Mouse (Mus musculus): Measurements from ENCODE around the gene Jag1.
A peak's percentile ranks its signal among the peaks of the same experiment; 100 is the strongest.

Jag1 gene

DNA sequence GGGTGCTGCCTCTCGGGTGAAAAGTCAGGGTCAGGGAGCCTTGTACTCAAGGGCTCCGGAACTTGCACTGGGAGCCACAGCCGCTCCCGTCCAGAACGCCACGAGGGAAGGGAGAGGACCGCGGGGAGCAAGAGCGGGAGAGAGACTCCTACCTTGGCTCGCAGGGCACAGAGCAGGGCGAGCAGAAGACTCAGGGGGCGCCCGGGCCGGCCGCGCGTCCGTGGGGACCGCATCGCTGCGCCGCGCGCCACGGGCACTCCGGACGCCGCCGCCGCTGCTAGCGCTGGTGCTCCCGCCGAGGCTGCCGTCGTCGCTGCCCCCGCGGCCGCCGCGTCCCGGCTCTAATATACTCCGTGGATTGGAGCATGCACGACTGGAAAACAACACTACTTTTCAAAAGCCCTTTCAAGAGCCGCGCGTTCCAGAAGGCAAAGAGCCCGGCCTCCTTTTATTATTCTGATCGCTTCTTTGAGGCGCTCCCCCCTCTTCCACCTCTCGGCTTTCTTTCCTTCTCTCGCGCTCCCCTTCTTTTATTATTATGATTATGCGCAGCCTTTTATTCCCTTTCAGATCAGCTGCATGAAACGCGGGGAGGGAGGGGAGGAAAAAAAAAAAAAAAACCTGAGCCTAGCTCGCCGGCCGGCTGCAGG is at the start of gene Jag1:
Jag1 (minus strand) TSS at position 620 of the 650 bp plus-strand sequence.
- peak; percentile 59 for DNase-seq (ENCODE audit: low spot score)

DNA sequence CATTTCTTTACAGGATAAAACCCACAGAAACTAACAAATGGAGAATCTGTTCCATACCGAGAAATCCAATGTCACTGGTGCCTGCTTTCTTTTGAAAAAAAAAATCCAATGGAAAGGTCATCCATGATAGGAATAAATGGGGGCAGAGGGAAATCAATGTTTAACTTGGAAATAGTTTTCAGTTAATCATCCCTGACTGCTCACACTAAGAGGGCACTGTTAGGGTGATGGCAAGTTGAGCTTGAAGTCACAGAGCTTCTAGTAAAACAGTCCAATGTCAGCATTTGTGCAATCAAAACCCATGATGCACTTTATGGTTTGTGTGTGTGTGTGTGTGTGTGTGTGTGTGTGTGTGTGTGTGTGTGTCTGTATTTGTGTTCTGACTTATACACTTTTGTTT is 39.6 kb upstream of the Jag1 start:
- DNase-seq (ENCODE audit: low spot score): no peak

DNA sequence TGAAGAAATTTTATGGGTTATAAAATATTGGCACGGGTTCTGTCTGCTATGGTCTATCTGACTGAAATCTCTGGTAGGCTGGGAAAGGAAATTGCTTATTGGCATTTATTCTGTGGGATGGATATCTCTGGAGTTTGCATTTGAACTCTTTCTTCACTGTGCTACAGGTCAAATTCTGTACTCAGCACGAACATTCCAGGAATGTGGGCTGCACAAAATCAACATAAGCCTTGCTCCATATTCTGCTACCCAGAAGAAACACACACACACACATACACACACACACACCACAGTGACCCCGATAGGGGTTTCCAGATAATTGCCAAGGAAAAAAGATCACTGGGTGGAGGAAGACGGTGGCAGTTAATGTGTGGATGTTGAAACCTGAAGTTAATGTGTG is 37.4 kb upstream of the Jag1 start:
- DNase-seq (ENCODE audit: low spot score): peak; percentile 13

DNA sequence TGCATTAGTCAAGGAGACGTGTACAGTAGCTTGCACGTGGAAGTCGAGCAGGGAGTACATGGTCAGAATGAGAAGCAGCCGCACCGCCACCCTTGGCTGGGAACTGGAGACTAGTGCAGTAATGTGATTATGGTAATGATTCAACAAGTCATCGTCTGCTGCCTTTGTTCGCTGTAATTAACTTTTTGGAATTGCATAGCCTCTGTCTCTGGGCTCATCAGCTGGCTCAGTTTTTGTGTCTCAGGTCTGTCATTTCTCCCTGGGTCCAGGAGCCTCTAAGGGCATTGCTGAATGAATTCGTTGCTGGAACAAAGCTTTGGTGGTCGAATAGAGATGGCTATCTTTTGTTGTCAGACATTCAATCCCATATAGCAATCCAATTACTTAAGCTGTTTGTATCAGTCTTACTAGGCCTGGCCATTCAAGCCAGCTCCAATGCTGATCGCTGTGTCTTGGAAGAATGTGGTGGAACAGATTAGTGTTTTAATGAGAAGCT is 36.8 kb upstream of the Jag1 start:
- DNase-seq (ENCODE audit: low spot score): peak; percentile 27

DNA sequence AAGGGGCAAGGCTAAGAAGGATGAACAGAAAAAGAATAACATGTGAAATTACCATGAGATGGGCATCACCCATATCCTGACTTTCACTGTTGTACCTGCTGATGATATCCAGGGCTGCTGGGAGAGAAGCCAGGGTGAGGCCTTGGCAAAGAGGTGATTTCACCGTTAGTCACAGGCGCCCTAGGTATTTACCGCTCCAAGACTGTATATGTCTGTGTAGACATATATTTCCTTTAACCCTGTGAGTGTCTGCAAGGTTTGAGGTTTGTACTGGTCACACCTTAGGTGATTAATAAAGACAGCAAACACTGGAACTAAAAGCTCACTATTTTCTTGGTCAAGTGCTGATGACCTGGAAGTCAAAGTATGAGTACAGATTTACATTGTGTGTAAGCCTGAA is 34.5 kb upstream of the Jag1 start:
- DNase-seq (ENCODE audit: low spot score): no peak

DNA sequence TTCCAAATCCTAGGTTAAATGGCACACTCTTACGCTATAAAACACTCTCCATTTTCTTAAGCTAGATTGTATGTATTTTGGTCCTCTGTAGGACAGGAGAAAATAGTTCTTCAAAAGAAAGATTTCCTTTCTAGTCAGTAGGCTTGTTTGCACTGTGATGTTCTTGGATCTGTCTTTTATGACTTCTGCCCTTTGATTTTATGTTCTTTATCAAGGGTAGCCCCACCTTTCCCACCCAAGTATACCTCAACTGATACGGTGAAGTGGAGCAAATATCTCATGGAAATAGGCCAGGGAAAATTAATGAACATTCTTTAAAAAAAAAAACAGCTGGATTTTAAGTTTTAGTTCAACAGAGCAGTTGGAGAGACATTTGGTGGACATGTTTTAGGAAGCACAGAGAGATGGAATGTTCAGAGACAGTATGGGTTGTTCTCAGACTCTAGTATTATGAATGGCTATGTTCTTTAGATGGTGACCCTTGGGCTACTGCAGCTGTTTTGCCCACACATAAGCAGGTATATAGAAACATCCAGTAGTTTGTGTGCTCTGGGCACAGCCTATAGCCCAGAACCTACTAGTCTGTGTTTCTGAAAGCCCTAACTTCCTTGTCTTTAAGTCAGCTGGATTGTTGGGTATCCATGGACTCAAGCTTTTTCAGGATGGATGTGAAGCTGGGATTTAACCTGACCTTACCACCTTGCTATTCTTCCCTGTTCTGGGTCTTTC is 30.7 kb upstream of the Jag1 start:
- DNase-seq (ENCODE audit: low spot score): no peak

DNA sequence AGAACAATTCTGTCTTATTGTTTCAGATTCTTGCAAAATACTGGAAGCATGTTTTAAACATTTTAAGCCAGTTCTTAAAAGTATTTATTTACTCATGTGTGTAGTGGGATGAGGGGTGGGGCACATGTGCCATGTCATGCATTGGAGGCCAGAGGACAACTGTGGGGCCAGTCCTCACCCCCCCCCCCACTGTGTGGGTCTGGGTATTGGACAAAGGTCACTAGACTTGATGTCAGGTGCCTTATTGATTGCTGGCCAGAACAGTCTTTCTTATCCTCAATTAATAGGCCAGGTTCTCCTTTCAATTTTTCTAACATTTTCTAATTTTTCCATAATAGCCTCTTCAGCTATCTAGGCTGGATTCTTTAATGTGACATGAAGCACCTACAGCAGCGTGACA is 21.6 kb upstream of the Jag1 start:
- DNase-seq (ENCODE audit: low spot score): no peak

DNA sequence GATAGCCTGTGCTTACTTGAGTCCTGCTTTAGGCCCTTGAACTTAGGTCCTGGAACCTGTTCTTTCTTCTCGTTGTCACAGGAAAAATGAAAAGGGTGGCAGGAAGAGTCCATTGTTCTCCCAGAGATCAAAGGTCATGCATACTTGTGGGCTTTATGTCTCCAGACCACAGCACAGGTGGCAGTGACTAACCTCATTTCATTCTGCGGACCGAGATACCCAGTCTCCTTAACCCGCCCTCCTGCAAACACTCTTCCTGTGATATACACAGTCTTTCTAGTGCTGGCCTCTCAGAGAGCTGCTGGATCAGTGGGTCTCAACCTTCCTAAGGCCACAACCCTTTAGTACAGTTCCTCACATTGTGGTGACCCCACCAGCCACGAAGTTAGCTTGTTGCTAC is 17.6 kb upstream of the Jag1 start:
- DNase-seq (ENCODE audit: low spot score): no peak

DNA sequence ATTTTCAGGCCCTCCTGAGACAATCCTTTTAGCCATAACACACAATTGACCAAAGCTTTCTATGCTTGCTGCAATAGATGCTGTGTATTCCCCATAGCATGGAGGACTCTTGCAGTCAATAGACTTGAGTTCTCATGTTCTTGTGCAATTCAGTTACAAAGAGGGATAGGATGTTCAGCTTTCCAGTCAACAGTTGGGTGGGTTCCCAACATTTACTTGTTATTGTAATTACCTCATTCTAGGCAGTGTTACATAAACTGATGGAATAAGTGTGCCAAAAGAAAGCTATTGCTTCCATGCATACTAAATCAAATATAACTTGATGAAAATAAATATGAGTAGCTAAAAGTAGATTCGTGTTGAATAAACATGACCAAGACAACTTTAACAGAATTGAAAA is 8.4 kb upstream of the Jag1 start:
- DNase-seq (ENCODE audit: low spot score): no peak

DNA sequence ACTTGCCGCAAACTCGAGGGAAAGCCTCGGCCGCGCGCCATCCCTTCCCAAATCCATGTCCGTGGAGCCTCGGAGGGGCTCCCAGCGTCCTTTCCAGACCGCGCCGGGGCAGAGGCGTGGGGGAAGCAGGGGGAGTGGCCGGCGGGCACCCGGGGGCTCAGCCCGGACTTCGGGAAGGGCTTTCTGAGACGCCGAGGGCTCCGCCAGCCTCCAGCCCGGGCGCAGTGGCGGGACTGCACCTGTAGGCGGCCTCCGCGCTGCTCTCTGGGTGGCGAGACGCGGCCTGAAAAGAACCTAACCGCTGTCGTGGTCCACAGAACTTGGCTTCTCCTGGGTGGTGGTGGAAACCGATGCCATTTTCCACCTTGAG is 862 bp upstream of the Jag1 start:
- DNase-seq (ENCODE audit: low spot score): peak; percentile 91

DNA sequence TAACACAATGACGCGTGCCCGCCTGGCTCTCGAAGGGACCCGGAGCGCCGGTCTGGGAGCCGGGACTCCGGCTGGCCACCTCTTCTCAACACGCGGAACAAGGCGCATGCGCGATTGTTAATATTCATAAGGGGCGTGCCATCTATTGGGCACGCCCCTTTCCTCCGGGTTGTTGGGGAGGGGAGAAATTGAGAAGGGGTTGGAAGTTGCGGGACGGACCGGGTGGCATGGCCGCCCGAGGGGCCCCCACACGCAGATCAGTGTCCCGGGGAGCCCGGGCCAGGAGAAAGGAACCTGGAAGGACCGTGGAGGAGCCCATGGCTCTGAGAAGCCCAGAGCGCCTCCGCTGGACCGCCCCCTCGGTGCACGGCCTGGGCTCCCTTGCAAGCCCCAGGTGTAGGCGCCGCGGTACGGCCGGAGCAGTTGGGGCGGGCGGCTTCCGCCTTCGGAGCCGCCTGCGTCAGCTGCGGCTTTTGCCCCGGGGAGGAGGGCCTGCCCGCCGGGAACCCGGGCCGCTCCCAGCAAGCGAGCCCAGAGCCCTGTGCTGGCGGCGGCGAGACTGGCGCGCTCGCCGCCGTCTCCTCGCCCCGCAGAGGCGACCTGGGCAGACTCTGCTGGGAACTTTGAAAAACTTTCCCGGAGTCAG is 354 bp upstream of the Jag1 start:
- peak; percentile 98 for DNase-seq (ENCODE audit: low spot score)

DNA sequence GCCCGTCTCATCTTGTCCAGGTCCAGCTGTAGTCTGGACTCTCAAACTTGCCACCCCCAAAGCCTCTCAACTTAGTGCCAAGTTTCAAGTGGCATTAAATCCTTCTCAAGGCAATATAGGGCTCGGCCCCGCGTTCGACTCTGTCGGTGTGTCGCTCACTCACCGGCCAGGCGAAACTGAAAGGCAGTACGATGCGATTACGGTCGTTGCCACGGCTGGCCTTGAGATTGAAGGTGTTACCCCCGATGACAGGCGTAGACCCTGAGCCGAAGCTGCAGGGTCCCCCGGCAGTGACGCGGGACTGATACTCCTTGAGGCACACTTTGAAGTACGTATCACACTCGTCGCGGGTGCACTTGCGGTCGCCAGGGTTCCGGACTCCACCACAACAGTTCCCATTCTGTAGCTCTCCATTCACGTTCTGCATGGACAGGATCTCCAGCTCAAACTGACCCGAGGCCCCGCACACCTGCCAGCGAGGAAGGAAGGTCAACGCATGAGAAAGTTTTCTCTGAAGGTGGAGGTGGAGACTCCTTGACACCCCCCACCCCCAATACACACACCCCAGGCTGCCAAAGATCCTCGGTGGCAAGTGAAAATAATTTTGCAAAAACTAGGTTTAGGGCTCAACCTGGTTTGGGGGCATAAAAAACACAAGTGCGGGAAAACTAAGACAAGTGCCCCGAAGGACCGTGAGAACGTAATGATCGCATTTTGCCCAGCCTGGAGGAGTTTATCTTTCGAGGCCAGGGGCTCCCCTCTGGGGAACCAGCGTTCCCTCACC is 1.0 kb downstream of the Jag1 start:
- DNase-seq (ENCODE audit: low spot score): peak; percentile 62

DNA sequence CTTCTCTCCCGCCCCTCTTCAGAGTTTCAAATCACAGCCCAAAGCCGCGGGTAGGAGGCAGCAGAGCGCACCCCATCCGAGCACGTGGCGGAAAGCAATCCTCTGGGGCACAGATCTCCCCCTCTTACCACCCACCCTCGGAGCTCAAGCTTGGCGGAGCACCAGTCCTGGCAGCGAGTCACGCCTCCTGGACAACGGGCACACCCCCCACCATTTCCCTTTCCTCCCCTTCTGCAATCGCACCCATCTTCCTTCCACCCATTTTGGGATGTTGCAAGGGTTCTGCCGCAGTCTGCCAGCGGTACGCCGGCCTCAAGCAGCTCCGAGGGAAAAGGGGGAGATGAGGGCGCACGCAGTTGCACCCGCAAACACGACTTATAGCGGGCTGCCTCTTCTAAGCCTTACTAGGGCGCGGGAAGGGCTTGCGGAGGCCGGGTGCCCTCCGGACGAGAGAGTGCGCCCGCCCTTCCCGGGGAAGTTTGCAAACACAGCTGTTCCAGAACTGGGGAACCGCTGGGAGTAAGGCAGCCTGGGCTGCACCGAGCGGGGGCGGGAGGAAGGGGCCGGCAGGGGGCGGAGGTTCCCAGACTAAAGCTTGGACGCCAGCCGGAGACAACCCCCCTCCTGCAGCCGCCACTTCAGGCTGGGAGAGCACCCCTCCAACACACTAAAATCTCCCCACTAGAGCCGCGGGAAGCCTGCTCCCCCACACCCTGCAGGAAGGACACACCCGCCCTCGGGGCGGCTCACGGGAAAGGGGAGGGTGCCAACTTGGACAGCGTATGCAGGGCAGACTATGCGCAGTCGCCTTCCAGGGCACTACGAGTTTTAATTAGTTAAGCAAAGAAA is 2.0 kb downstream of the Jag1 start:
- DNase-seq (ENCODE audit: low spot score): peak; percentile 87

DNA sequence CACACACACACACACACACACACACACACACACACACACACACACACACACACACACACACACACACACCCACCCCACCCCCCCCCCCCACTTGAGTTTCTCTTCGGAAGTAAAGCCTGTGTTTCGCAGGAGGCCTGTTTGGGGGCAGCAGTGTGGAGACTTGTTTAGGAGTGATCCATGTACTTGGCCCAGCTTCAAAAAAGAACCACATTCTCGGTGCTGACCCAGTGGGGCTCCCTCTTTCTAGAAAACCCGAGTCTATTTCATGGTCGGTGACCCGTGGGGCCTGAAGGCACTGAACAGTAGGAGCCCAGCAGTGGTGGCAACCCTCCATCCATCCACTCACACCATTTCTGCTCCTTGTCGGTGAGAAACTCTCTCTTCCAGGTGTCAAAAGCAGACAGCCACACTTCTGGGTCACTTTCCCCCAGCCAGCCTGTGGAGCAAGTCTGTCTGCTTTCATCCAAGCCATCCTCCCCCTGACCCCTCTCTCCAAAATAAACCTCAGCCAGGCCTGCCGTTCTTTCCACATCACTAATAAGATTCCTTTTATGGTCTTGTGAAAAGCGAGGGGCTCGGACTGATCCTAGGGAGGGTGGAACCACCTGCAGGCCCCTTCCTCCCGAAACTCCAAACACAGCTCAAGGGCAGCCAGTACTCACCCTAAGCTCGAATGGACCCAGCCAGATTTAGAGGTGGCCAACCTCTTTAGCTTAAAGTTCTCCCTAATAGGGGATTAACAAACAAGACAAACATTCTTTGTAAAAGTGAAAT is 3.0 kb downstream of the Jag1 start:
- DNase-seq (ENCODE audit: low spot score): peak; percentile 55

DNA sequence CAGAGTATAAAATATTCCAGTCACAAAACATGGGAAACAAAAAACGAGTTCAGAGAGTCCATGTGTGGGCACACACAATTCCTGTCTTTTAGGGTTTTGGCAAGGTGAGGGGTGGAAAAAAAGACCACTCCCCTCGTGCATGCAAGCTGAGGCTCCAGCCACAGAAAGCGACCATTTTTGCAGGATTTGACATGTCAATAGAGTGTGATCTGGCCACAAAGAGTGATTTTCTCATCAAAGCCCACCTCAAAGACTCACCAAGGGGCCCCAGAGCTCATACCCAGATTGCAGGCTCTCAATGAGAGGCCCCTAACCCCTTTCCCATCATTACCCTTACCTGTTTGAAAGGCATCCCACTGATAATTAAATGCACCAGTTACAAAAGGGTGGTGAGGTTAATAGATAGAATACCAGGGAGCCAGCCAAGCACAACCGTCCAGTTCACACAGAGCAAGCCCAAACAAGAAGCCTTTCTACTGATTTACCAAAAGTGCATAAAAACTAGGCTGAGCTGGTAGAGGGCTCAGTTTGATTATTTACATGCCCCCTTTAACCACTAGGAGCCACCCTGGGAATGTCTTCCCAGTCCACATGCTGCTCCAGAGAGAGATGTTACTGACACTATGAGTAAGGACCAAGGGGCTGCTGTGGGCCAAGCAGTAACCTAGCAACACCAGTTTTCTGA is 6.1 kb downstream of the Jag1 start:
- peak; percentile 71 for DNase-seq (ENCODE audit: low spot score)

DNA sequence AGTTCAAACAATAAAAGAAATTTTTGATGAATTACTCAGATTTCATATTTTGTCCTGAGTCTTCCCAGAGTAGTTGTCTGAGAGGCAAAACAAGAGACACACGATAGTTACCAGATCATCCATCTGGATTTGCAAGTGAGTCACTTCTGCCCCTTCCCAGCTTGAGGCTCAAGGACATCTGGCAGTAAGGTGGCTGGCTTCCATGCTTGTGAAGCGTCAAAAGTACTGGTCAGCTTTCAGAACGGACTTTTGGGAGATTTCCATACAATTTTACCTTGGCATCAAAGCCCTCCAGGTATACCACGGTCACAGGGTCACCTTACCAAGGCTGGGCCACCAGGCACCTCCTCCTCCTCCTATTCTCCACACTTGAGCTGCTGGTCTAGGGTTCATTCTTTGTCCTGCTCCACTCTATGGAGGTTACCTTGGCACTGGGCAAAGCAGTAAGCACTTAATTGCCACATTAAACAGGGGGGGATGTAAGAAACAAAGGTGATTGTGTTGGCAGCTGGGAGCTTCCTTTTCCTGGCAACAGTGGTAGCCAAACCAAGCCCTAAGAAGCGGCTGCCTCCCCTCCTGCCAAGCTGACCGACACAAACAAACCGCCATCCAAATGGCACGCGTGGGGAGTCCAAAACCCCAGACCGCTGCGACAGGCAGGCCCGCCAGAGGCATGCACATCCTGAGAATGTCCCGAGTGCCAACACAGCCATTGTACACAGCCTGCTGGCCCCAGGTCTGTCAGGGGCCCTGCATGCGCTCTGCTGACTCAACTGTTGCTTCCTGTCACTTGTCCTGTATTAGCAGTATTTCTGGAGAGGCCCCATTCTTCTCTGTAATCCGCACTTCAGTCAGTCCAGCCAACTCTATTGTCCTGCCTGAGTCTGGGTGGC is 6.9 kb downstream of the Jag1 start:
- DNase-seq (ENCODE audit: low spot score): no peak

DNA sequence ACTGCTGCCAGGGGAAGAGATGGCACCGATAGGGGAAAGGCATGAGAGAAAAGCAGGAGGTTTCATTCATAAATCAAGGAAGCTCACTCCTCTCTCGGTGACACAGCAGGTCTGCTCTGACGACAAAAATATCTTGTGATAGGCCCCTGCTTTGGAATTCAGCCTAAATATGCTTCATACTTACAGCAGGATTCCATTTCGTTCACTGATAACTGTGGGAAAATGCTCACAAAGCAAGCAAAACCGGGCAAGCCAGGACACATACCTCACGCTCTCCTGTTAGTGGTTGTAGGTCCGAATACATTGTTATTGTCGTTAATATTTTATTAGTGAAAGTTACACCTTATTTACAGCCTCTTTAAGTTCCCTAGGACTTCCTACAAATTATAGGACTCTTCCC is 8.5 kb downstream of the Jag1 start:
- no peak for DNase-seq (ENCODE audit: low spot score)

DNA sequence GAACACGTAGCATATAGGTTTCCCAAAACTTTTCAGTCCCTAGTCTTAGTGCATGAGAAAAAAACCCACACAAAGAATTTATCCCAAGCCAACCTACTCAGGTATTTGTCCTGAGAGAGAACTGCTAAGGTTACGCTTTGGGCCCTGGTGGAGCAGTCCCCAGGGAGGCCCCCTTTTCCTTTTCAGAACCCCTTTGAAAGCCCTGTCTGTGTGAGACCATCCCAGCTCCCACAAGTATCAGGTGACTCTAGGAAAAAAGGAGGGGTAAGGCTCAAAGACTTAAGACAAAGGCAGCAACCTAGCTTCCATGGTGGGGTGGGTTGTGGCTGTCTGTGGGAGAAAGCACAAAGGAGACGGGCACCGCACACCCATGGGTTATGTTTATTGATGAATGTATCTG is 9.2 kb downstream of the Jag1 start:
- DNase-seq (ENCODE audit: low spot score): no peak

DNA sequence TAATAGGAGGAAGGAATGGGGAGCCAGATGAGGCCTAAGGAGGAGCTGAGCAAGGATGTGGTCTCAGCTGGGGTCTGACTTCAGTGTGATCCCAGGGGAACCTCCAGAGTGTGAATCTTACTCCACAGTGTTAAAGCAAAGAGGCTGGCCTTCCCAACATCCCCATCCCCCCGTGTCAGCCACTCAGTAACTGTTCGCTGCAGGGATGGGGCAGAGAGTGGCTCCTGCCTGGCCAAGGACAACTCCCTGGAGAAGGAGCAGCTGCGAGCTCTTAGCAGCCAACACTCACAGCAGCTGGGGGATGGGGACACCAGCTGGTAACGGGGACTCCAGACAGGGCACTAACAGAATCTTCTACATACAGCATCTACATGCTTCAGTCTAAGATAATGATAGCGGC is 15.4 kb downstream of the Jag1 start:
- DNase-seq (ENCODE audit: low spot score): peak; percentile 50

All from embryo, embryonic 10 days (tissue).